Mouse (Mus musculus) neutrophil, adult 59 days (primary cell): Measurements from ENCODE around the gene Mx1. TPM values are rescaled to one million over a fixed set of nuclear protein-coding genes. Genes with fewer than 3 reads are reported as not detected.

Experiments used
- total RNA-seq, 2 experiments: library from RNA; stranded (reverse); gene quantifications; 1 replicate in 1 of 2; 2 replicates in 1 of 2; pipeline ENCODE4 v1.2.4; 2023

The Mx1 gene
- total RNA-seq, result 10 to 100 TPM; 24.3 to 26.0 TPM

DNA sequence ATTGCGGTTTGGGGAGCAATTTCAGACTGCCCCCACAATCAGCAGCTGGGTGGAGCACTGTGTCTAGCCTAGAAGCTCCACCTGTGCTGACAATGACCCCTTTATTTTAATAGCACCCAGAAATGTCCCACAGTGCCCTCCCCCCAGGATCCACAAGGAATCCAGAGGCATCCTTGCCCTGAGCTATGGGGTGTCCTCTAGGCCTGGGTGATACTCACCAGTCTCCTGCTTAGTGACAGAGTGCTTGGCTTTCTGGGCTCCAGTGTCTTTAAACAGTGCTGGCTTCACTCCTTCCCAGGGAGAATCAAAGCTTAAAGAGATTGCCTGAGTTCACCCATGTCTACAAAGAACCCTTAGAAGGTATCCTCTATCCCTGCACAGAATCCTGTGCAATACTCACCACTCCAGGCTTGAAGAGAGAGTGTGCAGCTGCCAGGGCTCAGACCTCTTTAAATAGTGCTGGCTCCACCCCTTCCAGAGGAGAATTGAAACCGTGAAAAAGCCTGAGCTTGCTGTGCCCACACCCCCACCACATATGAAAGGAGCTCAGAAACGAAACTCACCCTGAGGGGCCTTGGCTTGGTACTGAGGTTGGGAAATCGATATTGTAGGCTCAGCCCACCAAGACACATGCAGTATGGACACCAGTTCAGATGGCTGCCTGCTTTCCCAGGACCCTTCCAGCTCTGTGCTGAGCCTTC, at the start of gene Mx1:
Mx1 (minus strand) TSS at position 427 of the 701 bp plus-strand sequence.

Other genes with a start within 250 kb of the Mx1 start
- not detected for gene Bace2, start 106.2 kb downstream of the Mx1 start, total RNA-seq
- not detected for gene Fam3b, start 51.9 kb upstream of the Mx1 start, total RNA-seq
- gene Tmprss2, start 148.3 kb upstream of the Mx1 start, total RNA-seq, result not detected